Mouse (Mus musculus) lung, adult 2 months (tissue): ENCODE data around the gene Fam173b. TPM values are rescaled to one million over a fixed set of nuclear protein-coding genes. Genes with fewer than 3 reads are reported as not detected.

Experiments used
- DNase-seq: peaks from one replicate; pipeline ENCODE4 v3.0.0; 2022
- H3K4me1 ChIP-seq: fragments of 200-500 bp; 2 replicates; pipeline ENCODE4 v1.6.1; 2011; ENCODE audit warnings: low read length; ENCODE audit not compliant: control insufficient read depth, insufficient read depth
- H3K4me3 ChIP-seq: fragments of 200-500 bp; replicated peaks from 2 replicates; pipeline ENCODE3; 2011; ENCODE audit warnings: low read depth, mild to moderate bottlenecking, control low read depth, low read length; ENCODE audit errors: extremely low read depth
- CTCF ChIP-seq: fragments of 200-500 bp; IDR thresholded peaks from 2 replicates; pipeline ENCODE4 v1.5.1; 2011; ENCODE audit warnings: mild to moderate bottlenecking, low read length, control low read depth; ENCODE audit not compliant: insufficient read depth
- POLR2A ChIP-seq: fragments of 200-500 bp; IDR thresholded peaks from 2 replicates; pipeline ENCODE4 v1.6.1; 2011; ENCODE audit warnings: low read depth, mild to moderate bottlenecking, control low read depth, low read length, borderline replicate concordance; ENCODE audit errors: extremely low read depth
- WGBS: fragments of 180-500 bp; shearing (Covaris S2); methylation state at CpG from one replicate; pipeline ENCODE4 v1.1.7; 2018; 5-methylcytosine and 5-hydroxymethylcytosine counted together
- polyA plus RNA-seq: library from polyadenylated mRNA; depleted of rRNA; stranded (reverse); fragments of >200 nt; gene quantifications from 2 replicates; pipeline ENCODE4 v1.2.3, GENCODE M21; 2012

The Fam173b gene
- polyA plus RNA-seq, 1 experiment, result 9.3 TPM

GRCm38 (mm10) chr15:31602426-31602825, 774 bp downstream of the Fam173b start:
- DNase-seq, result no peak
- Histone ChIP-seq H3K4me1 (peaks cover 14% of the 10 kb centered on the region), H3K4me3 (peak overlapping the region; percentile 89)
- WGBS, result under 1% methylated on average over 15 of the region's 15 CpGs
- TF ChIP-seq POLR2A (no peak), CTCF (0 out of 2 replicates have a peak, but pooled peaks have one; percentile 11)

GRCm38 (mm10) chr15:31603113-31603512, 1.5 kb downstream of the Fam173b start:
- Histone ChIP-seq H3K4me3 (no peak overlapping the region), H3K4me1 (peaks cover 14% of the 10 kb centered on the region)
- no peak for DNase-seq
- WGBS, result 86% methylated on average over 13 of the region's 13 CpGs
- TF ChIP-seq CTCF (no peak), POLR2A (no peak)

- Histone ChIP-seq H3K4me3 (no peak overlapping the region), H3K4me1 (peaks cover 6% of the 10 kb centered on the region; the same call in 1 of the 2 replicates)
- TF ChIP-seq CTCF (no peak), POLR2A (no peak)
- peak; percentile 34 for DNase-seq
- WGBS, result 52% methylated on average over 6 of the region's 6 CpGs
These were observed 5.2 kb downstream of the Fam173b start for GRCm38 (mm10) chr15:31606821-31607220.

DNA sequence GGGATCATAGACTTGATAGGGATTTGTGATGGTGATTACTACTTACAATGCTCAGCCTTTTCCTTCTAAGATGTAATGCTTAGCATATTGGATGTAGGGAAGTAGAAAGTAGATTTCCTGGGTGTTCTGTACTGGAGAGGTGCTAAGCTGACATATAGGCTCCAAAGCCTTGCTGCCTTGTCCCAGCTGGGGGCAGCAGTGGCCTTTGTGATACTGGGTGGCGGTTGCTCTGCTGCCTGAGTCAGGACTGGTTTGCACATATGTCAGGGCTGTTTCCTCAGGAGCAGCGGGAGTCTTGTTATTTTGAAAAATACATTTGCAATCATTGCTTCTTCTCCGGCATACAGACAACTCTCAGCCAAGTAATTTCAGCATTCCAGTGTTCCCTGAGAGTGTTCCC, 9.4 kb downstream of the Fam173b start:
- Histone ChIP-seq H3K4me3 (no peak overlapping the region), H3K4me1 (peaks cover 3% of the 10 kb centered on the region; the same call in 1 of the 2 replicates)
- TF ChIP-seq CTCF (peak; percentile 32; the same call in 1 of the 2 replicates), POLR2A (no peak)
- DNase-seq, result no peak
- WGBS, result 80% methylated on average over 3 of the region's 3 CpGs

DNA sequence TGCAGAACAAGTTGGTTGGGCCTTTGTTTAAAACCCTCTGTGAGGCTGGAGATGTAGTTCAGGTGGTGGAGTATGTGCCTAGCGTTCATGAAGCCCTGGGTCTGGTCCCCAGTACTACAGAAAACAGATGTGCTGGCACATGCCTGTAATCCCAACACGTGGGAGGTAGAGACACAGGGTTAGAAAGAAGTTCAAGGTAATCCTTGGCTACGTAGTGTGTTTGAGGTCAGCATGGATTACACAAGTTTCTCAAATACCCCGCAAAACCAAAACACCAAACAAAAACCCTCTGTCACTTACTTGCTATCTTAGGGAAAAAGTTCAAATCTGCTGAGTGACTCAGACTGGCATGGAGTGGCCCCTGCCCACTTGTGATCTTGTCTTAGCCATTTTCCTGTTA, 10.3 kb downstream of the Fam173b start:
- H3K4me3 ChIP-seq, result no peak overlapping the region
- DNase-seq, result no peak
- H3K4me1 ChIP-seq, result peaks cover 1% of the 10 kb centered on the region; the same call in 1 of the 2 replicates
- TF ChIP-seq POLR2A (no peak), CTCF (no peak)
- WGBS, result 90% methylated on average over 4 of the region's 4 CpGs

GRCm38 (mm10) chr15:31613826-31614453, 12.3 kb downstream of the Fam173b start:
- Histone ChIP-seq H3K4me3 (no peak overlapping the region), H3K4me1 (no peaks in the 10 kb centered on the region)
- TF ChIP-seq POLR2A (no peak), CTCF (no peak)
- no peak for DNase-seq
- WGBS, result 84% methylated on average over 6 of the region's 6 CpGs

DNA sequence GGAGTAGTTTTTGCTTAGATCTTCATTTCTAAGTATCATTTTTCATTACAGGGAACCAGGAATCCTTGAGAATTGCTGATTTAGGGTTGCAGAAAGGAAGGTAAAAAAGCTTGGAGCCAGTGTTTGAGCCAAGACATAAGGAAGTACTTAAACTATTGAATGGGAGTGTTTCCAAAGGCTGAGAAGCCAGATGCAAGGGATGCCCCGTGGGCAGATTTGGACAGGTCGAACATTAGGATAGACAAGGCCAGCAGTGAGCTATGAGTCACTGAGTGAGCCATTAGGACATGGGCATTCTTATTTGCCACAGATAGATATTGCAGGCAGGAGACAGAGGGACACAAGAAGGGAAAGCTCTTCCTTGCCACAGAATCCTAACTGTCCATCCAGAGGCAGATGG, 13.0 kb downstream of the Fam173b start:
- WGBS, result 82% methylated on average over 2 of the region's 2 CpGs
- H3K4me3 ChIP-seq, result no peak overlapping the region
- no peak for DNase-seq
- no peaks in the 10 kb centered on the region for H3K4me1 ChIP-seq
- TF ChIP-seq POLR2A (no peak), CTCF (no peak)

GRCm38 (mm10) chr15:31617261-31617660, 15.6 kb downstream of the Fam173b start:
- DNase-seq, result no peak
- H3K4me3 ChIP-seq, result no peak overlapping the region
- TF ChIP-seq POLR2A (no peak), CTCF (no peak)
- WGBS, result 88% methylated on average over 9 of the region's 9 CpGs
- H3K4me1 ChIP-seq, result no peaks in the 10 kb centered on the region

GRCm38 (mm10) chr15:31619521-31619920, 17.9 kb downstream of the Fam173b start:
- DNase-seq, result no peak
- 91% methylated on average over 8 of the region's 8 CpGs for WGBS
- Histone ChIP-seq H3K4me1 (no peaks in the 10 kb centered on the region), H3K4me3 (no peak overlapping the region)
- no peak for TF ChIP-seq POLR2A
- TF ChIP-seq CTCF, result no peak
